Mouse (Mus musculus): ENCODE data around the gene Fxyd5. TPM values are rescaled to one million over a fixed set of nuclear protein-coding genes. Genes with fewer than 3 reads are reported as not detected.

Fxyd5 gene
- polyA plus RNA-seq, 1 experiment from 2014 or later, result 19.3 TPM

GRCm38 (mm10) chr7:31077885-31078445, 35.7 kb upstream of the Fxyd5 start:
- WGBS, result 43% methylated on average over 5 of the region's 5 CpGs
- no peak overlapping the region for H3K4me3 ChIP-seq (ENCODE audit: low read depth, low read length)
- no peak overlapping the region for H3K9ac ChIP-seq (ENCODE audit: low read depth, low read length)
- no peak for ATAC-seq
- H3K27me3 ChIP-seq (replicated peaks; ENCODE audit: control insufficient read depth, insufficient read depth, low read length), result no peaks in the 10 kb centered on the region
- no peak overlapping the region for H3K4me2 ChIP-seq (replicated peaks; ENCODE audit: low read depth)
- H3K36me3 ChIP-seq (ENCODE audit: control insufficient read depth, insufficient read depth), result no peaks in the 10 kb centered on the region
- H3K9me3 ChIP-seq (ENCODE audit: control insufficient read depth), result no peaks in the 10 kb centered on the region
- H3K4me1 ChIP-seq (replicated peaks; ENCODE audit: control insufficient read depth, insufficient read depth, low read length), result no peaks in the 10 kb centered on the region
- TF ChIP-seq CTCF (IDR thresholded peaks at IDR 0.05; ENCODE audit: low read depth), result peak; percentile 91
- no peak overlapping the region for H3K27ac ChIP-seq (ENCODE audit: low read depth, low read length)

- H3K4me1 ChIP-seq (replicated peaks; ENCODE audit: control insufficient read depth, insufficient read depth, low read length), result no peaks in the 10 kb centered on the region; the same call in 1 of the 2 replicates
- no peak overlapping the region for H3K9ac ChIP-seq (ENCODE audit: low read depth, low read length)
- no peak overlapping the region for H3K4me2 ChIP-seq (replicated peaks; ENCODE audit: low read depth)
- no peak for ATAC-seq
- WGBS, result 61% methylated on average over 6 of the region's 6 CpGs
- no peaks in the 10 kb centered on the region for H3K36me3 ChIP-seq (ENCODE audit: control insufficient read depth, insufficient read depth)
- no peak overlapping the region for H3K4me3 ChIP-seq (ENCODE audit: low read depth, low read length)
- no peak overlapping the region for H3K27ac ChIP-seq (ENCODE audit: low read depth, low read length)
- no peaks in the 10 kb centered on the region for H3K27me3 ChIP-seq (replicated peaks; ENCODE audit: control insufficient read depth, insufficient read depth, low read length)
- no peaks in the 10 kb centered on the region for H3K9me3 ChIP-seq (ENCODE audit: control insufficient read depth)
- no peak for TF ChIP-seq CTCF (IDR thresholded peaks at IDR 0.05; ENCODE audit: low read depth)
Observed at GRCm38 (mm10) chr7:31077470-31077869, 35.2 kb upstream of the Fxyd5 start.

DNA sequence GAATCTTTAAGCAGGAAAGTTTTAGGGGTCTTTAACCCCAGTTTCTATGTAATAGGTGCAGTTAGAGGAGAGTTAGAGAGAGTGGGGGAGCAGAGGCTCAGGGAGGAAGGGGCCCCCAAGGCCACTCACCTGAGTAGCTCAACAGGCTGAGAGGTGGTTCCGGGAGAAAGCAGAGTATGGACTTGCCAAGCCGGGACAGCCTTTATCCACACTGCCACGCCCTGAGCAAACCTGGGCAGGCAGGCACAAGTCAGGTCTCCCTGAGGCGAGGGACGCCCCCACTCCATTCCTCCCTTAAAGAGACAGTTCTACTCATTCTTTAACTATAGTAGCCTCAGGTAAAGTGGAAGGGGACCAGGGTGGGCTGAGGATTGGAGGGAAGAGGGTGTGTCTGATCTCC, 34.2 kb upstream of the Fxyd5 start, which contains the start of gene Fxyd3:
Fxyd3 (minus strand) TSS at position 213 of the 400 bp plus-strand sequence.
- no peak within 1 kb of the TSS for H3K27ac ChIP-seq (ENCODE audit: low read depth, low read length)
- no peak within 1 kb of the TSS for H3K4me3 ChIP-seq (ENCODE audit: low read depth, low read length)
- H3K9me3 ChIP-seq (ENCODE audit: control insufficient read depth), result no peaks in the 10 kb centered on the region
- H3K4me2 ChIP-seq (replicated peaks; ENCODE audit: low read depth), result peak within 1 kb of the TSS; percentile 21; the same call in 1 of the 2 replicates
- peak; percentile 52 for ATAC-seq
- no peak within 1 kb of the TSS for H3K9ac ChIP-seq (ENCODE audit: low read depth, low read length)
- WGBS, result 23% methylated on average over 5 of the region's 5 CpGs
- no peaks in the 10 kb centered on the region for H3K36me3 ChIP-seq (ENCODE audit: control insufficient read depth, insufficient read depth)
- no peak for TF ChIP-seq CTCF (IDR thresholded peaks at IDR 0.05; ENCODE audit: low read depth)
- H3K27me3 ChIP-seq (replicated peaks; ENCODE audit: control insufficient read depth, insufficient read depth, low read length), result no peaks in the 10 kb centered on the region
- H3K4me1 ChIP-seq (replicated peaks; ENCODE audit: control insufficient read depth, insufficient read depth, low read length), result no peaks in the 10 kb centered on the region; the same call in 1 of the 2 replicates

- Histone ChIP-seq H3K9ac (ENCODE audit: low read depth, low read length) (no peak overlapping the region), H3K4me2 (replicated peaks; ENCODE audit: low read depth) (no peak overlapping the region), H3K4me1 (replicated peaks; ENCODE audit: control insufficient read depth, insufficient read depth, low read length) (no peaks in the 10 kb centered on the region; the same call in 1 of the 2 replicates), H3K27me3 (replicated peaks; ENCODE audit: control insufficient read depth, insufficient read depth, low read length) (no peaks in the 10 kb centered on the region), H3K4me3 (ENCODE audit: low read depth, low read length) (no peak overlapping the region), H3K9me3 (ENCODE audit: control insufficient read depth) (no peaks in the 10 kb centered on the region), H3K36me3 (ENCODE audit: control insufficient read depth, insufficient read depth) (no peaks in the 10 kb centered on the region), H3K27ac (ENCODE audit: low read depth, low read length) (no peak overlapping the region)
- 58% methylated on average over 5 of the region's 5 CpGs for WGBS
- no peak for TF ChIP-seq CTCF (IDR thresholded peaks at IDR 0.05; ENCODE audit: low read depth)
- no peak for ATAC-seq
Observed at GRCm38 (mm10) chr7:31074713-31075069, 32.4 kb upstream of the Fxyd5 start.

GRCm38 (mm10) chr7:31074061-31074712, 31.9 kb upstream of the Fxyd5 start:
- H3K4me2 ChIP-seq (replicated peaks; ENCODE audit: low read depth), result no peak overlapping the region
- no peak overlapping the region for H3K27ac ChIP-seq (ENCODE audit: low read depth, low read length)
- no peak overlapping the region for H3K9ac ChIP-seq (ENCODE audit: low read depth, low read length)
- no peaks in the 10 kb centered on the region for H3K9me3 ChIP-seq (ENCODE audit: control insufficient read depth)
- 49% methylated on average over 7 of the region's 7 CpGs for WGBS
- H3K36me3 ChIP-seq (ENCODE audit: control insufficient read depth, insufficient read depth), result no peaks in the 10 kb centered on the region
- H3K27me3 ChIP-seq (replicated peaks; ENCODE audit: control insufficient read depth, insufficient read depth, low read length), result no peaks in the 10 kb centered on the region
- no peak overlapping the region for H3K4me3 ChIP-seq (ENCODE audit: low read depth, low read length)
- no peak for ATAC-seq
- no peaks in the 10 kb centered on the region; the same call in 1 of the 2 replicates for H3K4me1 ChIP-seq (replicated peaks; ENCODE audit: control insufficient read depth, insufficient read depth, low read length)
- TF ChIP-seq CTCF (IDR thresholded peaks at IDR 0.05; ENCODE audit: low read depth), result no peak

DNA sequence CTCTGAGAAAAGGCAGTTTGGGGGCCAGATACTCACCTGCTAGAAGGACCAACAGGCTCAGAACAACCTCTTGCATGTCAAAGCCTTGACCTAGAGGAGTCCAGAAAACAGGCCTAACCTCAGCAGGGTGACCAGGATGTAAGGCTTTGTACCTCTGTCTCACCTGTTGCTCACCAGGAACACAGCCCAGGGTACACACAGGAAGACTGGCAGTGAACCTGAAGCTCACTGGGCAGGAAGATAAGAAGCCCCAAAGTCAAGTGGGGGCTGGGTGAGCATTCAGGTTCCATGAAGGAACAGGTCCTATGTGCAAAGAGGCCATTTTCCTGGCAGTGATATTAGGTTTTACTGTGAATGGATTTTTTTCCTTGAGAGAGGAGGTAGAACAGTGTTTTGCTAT, 31.3 kb upstream of the Fxyd5 start:
- TF ChIP-seq CTCF (IDR thresholded peaks at IDR 0.05; ENCODE audit: low read depth), result no peak
- Histone ChIP-seq H3K9me3 (ENCODE audit: control insufficient read depth) (no peaks in the 10 kb centered on the region), H3K4me1 (replicated peaks; ENCODE audit: control insufficient read depth, insufficient read depth, low read length) (no peaks in the 10 kb centered on the region; the same call in 1 of the 2 replicates), H3K27ac (ENCODE audit: low read depth, low read length) (no peak overlapping the region), H3K27me3 (replicated peaks; ENCODE audit: control insufficient read depth, insufficient read depth, low read length) (no peaks in the 10 kb centered on the region), H3K4me3 (ENCODE audit: low read depth, low read length) (no peak overlapping the region), H3K36me3 (ENCODE audit: control insufficient read depth, insufficient read depth) (no peaks in the 10 kb centered on the region), H3K4me2 (replicated peaks; ENCODE audit: low read depth) (no peak overlapping the region), H3K9ac (ENCODE audit: low read depth, low read length) (no peak overlapping the region)
- ATAC-seq, result no peak
